Mouse (Mus musculus): ENCODE measurements around the gene Sun1.

- TF ChIP-seq POLR2AphosphoS2 (IDR thresholded peaks at IDR 0.05; ENCODE audit: insufficient read length, low read depth) (no peak), SRF (IDR thresholded peaks at IDR 0.05; ENCODE audit: control insufficient read depth, insufficient read length, low read depth) (no peak), MAX (IDR thresholded peaks at IDR 0.05; ENCODE audit: low read depth) (no peak)
Observed at GRCm38 (mm10) chr5:139234423-139234822, 34.0 kb downstream of the Sun1 start.

Data from myocyte (in vitro differentiated cells).